Mouse (Mus musculus) cortical plate, adult 2 months (tissue): ENCODE results near the gene Grifin. TPM values are rescaled to one million over a fixed set of nuclear protein-coding genes. Genes with fewer than 3 reads are reported as not detected.

Experiments
- H3K27ac ChIP-seq: fragments of 200-500 bp; 2 replicates; pipeline ENCODE4 v1.5.1; 2012; ENCODE audit warnings: low read length, control low read depth, inconsistent platforms; ENCODE audit not compliant: insufficient read depth
- H3K4me1 ChIP-seq: fragments of 200-500 bp; 2 replicates; pipeline ENCODE4 v1.6.1; 2011; ENCODE audit warnings: low read length; ENCODE audit not compliant: control insufficient read depth, insufficient read depth
- H3K4me3 ChIP-seq: fragments of 200-500 bp; 2 replicates; pipeline ENCODE4 v1.5.1; 2011; ENCODE audit warnings: mild to moderate bottlenecking, low read length, control low read depth; ENCODE audit not compliant: insufficient read depth
- CTCF ChIP-seq: fragments of 200-500 bp; IDR thresholded peaks from 2 replicates; pipeline ENCODE4 v1.5.1; 2011; ENCODE audit warnings: mild to moderate bottlenecking, control low read depth, low read length; ENCODE audit not compliant: insufficient read depth; ENCODE audit errors: extremely low read depth
- POLR2A ChIP-seq: fragments of 200-500 bp; IDR thresholded peaks from 2 replicates; pipeline ENCODE4 v1.6.1; 2011; ENCODE audit warnings: mild to moderate bottlenecking, low read length, control low read depth; ENCODE audit not compliant: insufficient read depth; ENCODE audit errors: extremely low read depth
- polyA plus RNA-seq: library from polyadenylated mRNA; depleted of rRNA; stranded (reverse); fragments of >200 nt; gene quantifications from 2 replicates; pipeline ENCODE4 v1.2.3, GENCODE M21; 2012

The Grifin gene
- polyA plus RNA-seq, 1 experiment, result 1.4 TPM

- Histone ChIP-seq H3K4me1 (no peaks in the 10 kb centered on the region), H3K27ac (no peak overlapping the region), H3K4me3 (no peak overlapping the region)
- TF ChIP-seq CTCF (no peak), POLR2A (no peak)
These were observed 32.2 kb upstream of the Grifin start for GRCm38 (mm10) chr5:140596927-140597588.

GRCm38 (mm10) chr5:140596426-140596825, 31.6 kb upstream of the Grifin start:
- no peak overlapping the region for H3K27ac ChIP-seq
- H3K4me3 ChIP-seq, result no peak overlapping the region
- TF ChIP-seq CTCF (no peak), POLR2A (no peak)
- H3K4me1 ChIP-seq, result no peaks in the 10 kb centered on the region

- Histone ChIP-seq H3K4me1 (no peaks in the 10 kb centered on the region), H3K27ac (no peak overlapping the region), H3K4me3 (no peak overlapping the region)
- no peak for TF ChIP-seq CTCF
- no peak for TF ChIP-seq POLR2A
These were observed 30.0 kb upstream of the Grifin start for GRCm38 (mm10) chr5:140594846-140595245.

GRCm38 (mm10) chr5:140589082-140589774, 24.4 kb upstream of the Grifin start:
- H3K4me1 ChIP-seq, result no peaks in the 10 kb centered on the region
- TF ChIP-seq CTCF (no peak), POLR2A (no peak)
- H3K4me3 ChIP-seq, result no peak overlapping the region
- no peak overlapping the region for H3K27ac ChIP-seq

GRCm38 (mm10) chr5:140583732-140584368, 19.0 kb upstream of the Grifin start:
- H3K4me1 ChIP-seq, result no peaks in the 10 kb centered on the region
- H3K27ac ChIP-seq, result no peak overlapping the region
- TF ChIP-seq CTCF (no peak), POLR2A (no peak)
- H3K4me3 ChIP-seq, result no peak overlapping the region

GRCm38 (mm10) chr5:140582995-140583731, 18.3 kb upstream of the Grifin start:
- Histone ChIP-seq H3K4me1 (no peaks in the 10 kb centered on the region), H3K27ac (no peak overlapping the region), H3K4me3 (no peak overlapping the region)
- no peak for TF ChIP-seq POLR2A
- no peak for TF ChIP-seq CTCF

- Histone ChIP-seq H3K4me3 (no peak overlapping the region), H3K4me1 (no peaks in the 10 kb centered on the region), H3K27ac (no peak overlapping the region)
- TF ChIP-seq CTCF, result no peak
- TF ChIP-seq POLR2A, result no peak
These were observed 16.7 kb upstream of the Grifin start for GRCm38 (mm10) chr5:140581569-140581968.

GRCm38 (mm10) chr5:140579771-140580170, 14.9 kb upstream of the Grifin start:
- TF ChIP-seq CTCF, result no peak
- TF ChIP-seq POLR2A, result no peak
- Histone ChIP-seq H3K4me3 (no peak overlapping the region), H3K27ac (no peak overlapping the region), H3K4me1 (no peaks in the 10 kb centered on the region)

GRCm38 (mm10) chr5:140579221-140579620, 14.3 kb upstream of the Grifin start:
- Histone ChIP-seq H3K4me1 (no peaks in the 10 kb centered on the region), H3K4me3 (no peak overlapping the region), H3K27ac (no peak overlapping the region)
- TF ChIP-seq POLR2A (no peak), CTCF (no peak)

- no peak overlapping the region for H3K27ac ChIP-seq
- TF ChIP-seq POLR2A (no peak), CTCF (no peak)
- H3K4me3 ChIP-seq, result no peak overlapping the region
- no peaks in the 10 kb centered on the region for H3K4me1 ChIP-seq
These were observed 10.6 kb upstream of the Grifin start for GRCm38 (mm10) chr5:140575381-140575866.
